Mouse (Mus musculus) adrenal gland, postnatal 14 days (tissue): ENCODE results near the gene Atp1b1. TPM values are rescaled to one million over a fixed set of nuclear protein-coding genes. Genes with fewer than 3 reads are reported as not detected.

Source experiments
- DNase-seq: peaks from one replicate; pipeline ENCODE4 v3.0.0; 2021; ENCODE audit warnings: mixed read lengths
- total RNA-seq: library from RNA; stranded (reverse); gene quantifications from 2 replicates; pipeline ENCODE4 v1.2.3, GENCODE M21; 2021

The Atp1b1 gene
- total RNA-seq, 1 experiment from 2014 or later = 90.2 TPM

DNA sequence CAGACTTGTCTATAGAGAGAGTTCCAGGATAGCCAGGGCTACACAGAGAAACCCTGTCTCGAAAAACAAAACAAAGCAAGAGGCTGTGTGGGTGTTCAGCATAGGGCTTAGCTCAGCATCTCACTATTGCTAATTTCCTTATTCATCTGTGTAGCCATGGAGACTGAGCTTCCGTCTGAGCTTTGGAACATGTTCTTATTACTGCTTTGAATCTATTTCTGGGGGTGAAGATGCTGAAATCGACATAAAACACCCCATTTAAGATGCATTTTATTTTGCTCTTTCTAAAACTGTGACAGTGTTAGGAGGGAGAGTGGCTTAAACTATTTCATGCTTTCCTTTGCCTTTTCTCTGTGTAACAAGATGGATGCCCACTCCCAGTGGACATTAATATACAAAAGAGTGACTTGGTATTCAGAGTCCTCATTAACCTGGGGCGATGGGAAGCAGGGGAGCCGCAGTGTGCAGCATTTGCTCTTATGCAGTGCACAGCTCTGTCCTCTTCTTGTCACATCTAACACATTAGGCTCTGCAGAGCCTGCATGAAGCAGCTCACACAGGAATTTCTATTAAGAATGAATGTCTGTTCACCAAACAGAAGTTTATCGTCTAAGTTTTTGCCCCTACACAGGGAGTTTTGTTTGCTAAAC is 62.9 kb downstream of the Atp1b1 start:
- no peak for DNase-seq

DNA sequence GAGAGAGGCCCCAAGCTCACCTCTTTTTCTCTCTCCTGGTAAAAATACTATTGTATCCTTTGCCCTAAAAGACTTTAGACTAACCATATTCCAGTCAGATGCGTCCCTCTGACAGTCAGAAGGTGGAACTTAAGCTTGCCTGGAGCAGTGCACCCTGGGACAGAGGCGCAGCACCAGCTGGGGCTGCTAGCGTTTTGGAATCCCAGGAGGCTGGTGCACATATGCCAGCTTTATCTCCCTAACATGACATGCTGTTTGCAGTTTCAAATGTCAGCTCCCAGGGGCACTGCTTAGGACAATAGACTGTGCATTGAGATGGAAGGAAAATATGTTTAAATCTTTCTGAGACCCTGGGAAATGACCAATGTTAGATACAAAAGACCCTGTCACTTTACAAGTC is 66.0 kb downstream of the Atp1b1 start:
- DNase-seq = no peak

DNA sequence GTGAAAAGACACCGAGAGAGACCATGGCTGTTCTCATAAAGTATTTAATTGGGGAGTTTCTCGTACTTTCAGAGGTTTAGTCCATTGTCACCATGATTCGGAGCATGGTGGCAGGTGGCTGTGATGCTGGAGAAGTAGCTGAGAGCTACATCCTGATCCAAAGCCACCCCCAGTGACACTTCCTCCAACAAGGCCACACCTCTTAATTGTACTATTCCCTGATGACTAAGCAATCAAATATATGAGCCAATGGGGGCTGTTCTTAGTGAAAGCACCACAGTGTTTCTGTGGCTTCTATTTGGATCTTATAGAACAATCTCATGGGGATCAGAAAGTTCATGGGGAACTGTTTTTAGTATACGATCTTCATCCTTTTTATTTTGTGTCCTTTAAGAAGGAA is 68.4 kb downstream of the Atp1b1 start:
- no peak for DNase-seq

Other genes with a start within 250 kb of the Atp1b1 start
- gene Slc19a2, start 209.3 kb downstream of the Atp1b1 start, total RNA-seq = 15.8 and 20.7 TPM in 2 replicates
- 8.2 and 9.8 TPM in 2 replicates for gene Ccdc181, start 182.8 kb downstream of the Atp1b1 start, total RNA-seq
- 15.5 TPM in 2 replicates for gene Nme7, start 154.2 kb downstream of the Atp1b1 start, total RNA-seq
- 24.6 and 25.0 TPM in 2 replicates for gene Blzf1, start 150.9 kb downstream of the Atp1b1 start, total RNA-seq